Mouse (Mus musculus): ENCODE data around the gene Irgm2. TPM values are rescaled to one million over a fixed set of nuclear protein-coding genes. Genes with fewer than 3 reads are reported as not detected.

The Irgm2 gene
- polyA plus RNA-seq, 1 experiment from 2014 or later, result 4.0 TPM

DNA sequence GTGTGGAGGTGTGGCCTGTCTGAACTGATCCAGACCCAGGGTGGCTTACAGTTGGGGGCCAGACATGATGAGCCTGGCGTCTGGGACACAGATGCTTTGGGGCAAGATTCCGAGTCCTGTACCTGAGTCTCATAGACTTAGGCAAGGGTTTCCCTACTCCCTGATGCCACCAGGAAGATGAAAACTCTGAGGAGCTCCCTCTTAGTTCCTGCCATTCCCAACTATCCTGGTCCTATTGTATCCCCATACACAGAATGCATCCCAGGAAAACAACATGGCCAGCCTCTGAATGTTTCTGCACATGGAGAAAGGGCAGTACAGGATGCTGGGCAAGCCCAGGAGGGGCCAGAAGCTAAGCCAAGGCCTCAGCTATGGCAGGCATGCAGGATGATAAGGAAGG is 64.1 kb downstream of the Irgm2 start:
- 75% methylated on average over 2 of the region's 2 CpGs for WGBS
- Histone ChIP-seq H3K9me3 (replicated peaks; ENCODE audit: control insufficient read depth, low read length) (no peaks in the 10 kb centered on the region), H3K4me1 (ENCODE audit: control insufficient read depth, insufficient read depth, low read length) (no peaks in the 10 kb centered on the region), H3K36me3 (ENCODE audit: control insufficient read depth, insufficient read depth, low read length) (no peaks in the 10 kb centered on the region), H3K4me2 (ENCODE audit: low read depth, low read length) (no peak overlapping the region), H3K4me3 (replicated peaks; ENCODE audit: low read length) (no peak overlapping the region), H3K27ac (ENCODE audit: low read length) (no peak overlapping the region), H3K27me3 (ENCODE audit: control insufficient read depth, insufficient read depth, low read length) (no peaks in the 10 kb centered on the region), H3K9ac (ENCODE audit: low read length) (no peak overlapping the region)
- ATAC-seq (ENCODE audit: insufficient read depth, low FRiP score), result no peak

DNA sequence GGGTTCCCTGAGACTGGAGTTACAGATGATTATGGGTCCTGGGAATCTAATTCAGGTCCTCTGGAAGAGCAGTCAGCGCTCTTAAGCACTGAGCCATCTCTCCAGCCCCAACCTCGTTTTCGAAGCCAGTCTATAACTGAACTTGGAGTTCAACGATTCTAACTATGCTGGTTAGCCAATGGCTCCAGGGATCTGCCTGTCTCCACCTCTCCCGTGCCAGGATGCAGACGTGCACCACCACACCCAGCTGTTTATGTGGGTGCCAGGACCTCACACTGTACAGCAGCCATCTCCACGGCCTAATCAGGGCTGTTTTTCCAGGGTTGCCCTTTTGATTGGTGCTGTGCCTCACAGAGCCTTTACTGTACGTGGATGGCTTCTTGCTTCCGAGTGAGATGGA is 65.1 kb downstream of the Irgm2 start:
- no peaks in the 10 kb centered on the region for H3K9me3 ChIP-seq (replicated peaks; ENCODE audit: control insufficient read depth, low read length)
- ATAC-seq (ENCODE audit: insufficient read depth, low FRiP score), result no peak
- no peak overlapping the region for H3K4me2 ChIP-seq (ENCODE audit: low read depth, low read length)
- H3K4me1 ChIP-seq (ENCODE audit: control insufficient read depth, insufficient read depth, low read length), result no peaks in the 10 kb centered on the region
- H3K27me3 ChIP-seq (ENCODE audit: control insufficient read depth, insufficient read depth, low read length), result no peaks in the 10 kb centered on the region
- WGBS, result 80% methylated on average over 9 of the region's 9 CpGs
- H3K4me3 ChIP-seq (replicated peaks; ENCODE audit: low read length), result no peak overlapping the region
- no peak overlapping the region for H3K9ac ChIP-seq (ENCODE audit: low read length)
- H3K27ac ChIP-seq (ENCODE audit: low read length), result no peak overlapping the region
- no peaks in the 10 kb centered on the region for H3K36me3 ChIP-seq (ENCODE audit: control insufficient read depth, insufficient read depth, low read length)

DNA sequence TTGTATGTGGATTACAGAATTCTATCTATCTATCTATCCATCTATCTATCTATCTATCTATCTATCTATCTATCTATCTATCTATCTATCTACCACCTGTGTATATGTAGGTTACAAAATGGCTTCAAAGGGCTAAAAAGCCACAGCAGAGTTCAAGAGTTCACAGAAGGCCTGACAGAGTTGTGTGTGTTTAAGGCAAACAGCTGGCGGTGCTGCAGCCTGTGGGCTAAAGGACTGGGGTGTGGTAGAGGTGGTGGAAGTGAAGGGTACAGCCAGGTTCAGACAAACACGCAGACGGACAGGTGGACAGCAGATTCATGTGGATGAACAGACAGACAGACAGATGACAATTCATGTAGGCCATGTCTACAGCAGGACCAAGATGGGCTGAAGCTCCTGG is 68.9 kb downstream of the Irgm2 start:
- no peak for ATAC-seq (ENCODE audit: insufficient read depth, low FRiP score)
- H3K4me3 ChIP-seq (replicated peaks; ENCODE audit: low read length), result no peak overlapping the region
- 59% methylated on average over 3 of the region's 3 CpGs for WGBS

More for the DNA sequence above, 68.9 kb downstream of the Irgm2 start:
- Histone ChIP-seq H3K27ac (ENCODE audit: low read length) (no peak overlapping the region), H3K36me3 (ENCODE audit: control insufficient read depth, insufficient read depth, low read length) (no peaks in the 10 kb centered on the region), H3K4me2 (ENCODE audit: low read depth, low read length) (no peak overlapping the region), H3K9ac (ENCODE audit: low read length) (no peak overlapping the region), H3K27me3 (ENCODE audit: control insufficient read depth, insufficient read depth, low read length) (no peaks in the 10 kb centered on the region), H3K4me1 (ENCODE audit: control insufficient read depth, insufficient read depth, low read length) (no peaks in the 10 kb centered on the region), H3K9me3 (replicated peaks; ENCODE audit: control insufficient read depth, low read length) (no peaks in the 10 kb centered on the region)

Other genes starting within 250 kb of the Irgm2 start
- gene Larp1, start 190.6 kb upstream of the Irgm2 start, polyA plus RNA-seq (2015; fragmentation: Nextera tagmentation; extraction: Ambion mirVana), result 21.8 and 22.9 TPM in 2 replicates
- not detected in 2 replicates for gene Gm12248, start 106.5 kb upstream of the Irgm2 start, polyA plus RNA-seq (2015; fragmentation: Nextera tagmentation; extraction: Ambion mirVana)
- gene Cnot8, start 95.5 kb upstream of the Irgm2 start, polyA plus RNA-seq (2015; fragmentation: Nextera tagmentation; extraction: Ambion mirVana), result 71.7 and 74.6 TPM in 2 replicates
- 12.7 and 14.9 TPM in 2 replicates for gene Gemin5, start 31.1 kb upstream of the Irgm2 start, polyA plus RNA-seq (2015; fragmentation: Nextera tagmentation; extraction: Ambion mirVana)
- 111 and 118 TPM in 2 replicates for gene Mrpl22, start 28.0 kb upstream of the Irgm2 start, polyA plus RNA-seq (2015; fragmentation: Nextera tagmentation; extraction: Ambion mirVana)
- 4.5 and 6.3 TPM in 2 replicates for gene Igtp, start 62 bp upstream of the Irgm2 start, polyA plus RNA-seq (2015; fragmentation: Nextera tagmentation; extraction: Ambion mirVana)
- gene 4930438A08Rik, start 75.2 kb downstream of the Irgm2 start, polyA plus RNA-seq (2015; fragmentation: Nextera tagmentation; extraction: Ambion mirVana), result 0.17 and 0.26 TPM in 2 replicates
- 28.8 and 29.9 TPM in 2 replicates for gene Zfp692, start 107.5 kb downstream of the Irgm2 start, polyA plus RNA-seq (2015; fragmentation: Nextera tagmentation; extraction: Ambion mirVana)
- gene Zfp672, start 130.7 kb downstream of the Irgm2 start, polyA plus RNA-seq (2015; fragmentation: Nextera tagmentation; extraction: Ambion mirVana), result 44.8 and 52.1 TPM in 2 replicates
- 29.8 and 37.1 TPM in 2 replicates for gene Sh3bp5l, start 131.1 kb downstream of the Irgm2 start, polyA plus RNA-seq (2015; fragmentation: Nextera tagmentation; extraction: Ambion mirVana)
- gene Lypd8, start 179.4 kb downstream of the Irgm2 start, polyA plus RNA-seq (2015; fragmentation: Nextera tagmentation; extraction: Ambion mirVana), result 213 and 226 TPM in 2 replicates
- not detected in 2 replicates for gene 1810065E05Rik, start 221.5 kb downstream of the Irgm2 start, polyA plus RNA-seq (2015; fragmentation: Nextera tagmentation; extraction: Ambion mirVana)
- not detected in 2 replicates for gene Gm12253, start 232.9 kb downstream of the Irgm2 start, polyA plus RNA-seq (2015; fragmentation: Nextera tagmentation; extraction: Ambion mirVana)

Data from stomach, embryonic 16.5 days (tissue).